Mouse (Mus musculus): ENCODE results near the gene Dennd1b. TPM values are rescaled to one million over a fixed set of nuclear protein-coding genes. Genes with fewer than 3 reads are reported as not detected.

Dennd1b gene
- total and polyA plus RNA-seq, 3 experiments, result 6.4 to 23.7 (median 22.3) TPM

GRCm38 (mm10) chr1:139174058-139174832 lies 211.0 kb downstream of the Dennd1b start:
- Histone ChIP-seq H3K9ac (ENCODE audit: low read depth, low read length) (no peak overlapping the region), H3K27me3 (ENCODE audit: control insufficient read depth, insufficient read depth, low read length) (no peaks in the 10 kb centered on the region), H3K27ac (no peak overlapping the region), H3K79me2 (replicated peaks; ENCODE audit: control insufficient read depth, insufficient read depth, low read length) (no peaks in the 10 kb centered on the region), H3K4me3 (no peak overlapping the region), H3K36me3 (ENCODE audit: control insufficient read depth, insufficient read depth, low read length) (no peaks in the 10 kb centered on the region; the same call in 1 of the 2 replicates), H3K4me1 (ENCODE audit: control insufficient read depth, insufficient read depth, low read length) (no peaks in the 10 kb centered on the region)
- no peak for DNase-seq
- TF ChIP-seq CTCF (IDR thresholded peaks at IDR 0.05) (no peak), POLR2A (IDR thresholded peaks at IDR 0.05; ENCODE audit: insufficient read depth, low read depth, low read length) (no peak), EP300 (IDR thresholded peaks at IDR 0.05; ENCODE audit: insufficient read depth, low read depth, low read length) (no peak)
- WGBS, result 77% methylated on average over 3 of the region's 3 CpGs
- intact Hi-C loops (cut with DNase I), result no loop called here

GRCm38 (mm10) chr1:139179707-139180106 lies 216.5 kb downstream of the Dennd1b start:
- Histone ChIP-seq H3K27me3 (ENCODE audit: control insufficient read depth, insufficient read depth, low read length) (no peaks in the 10 kb centered on the region), H3K79me2 (replicated peaks; ENCODE audit: control insufficient read depth, insufficient read depth, low read length) (no peaks in the 10 kb centered on the region), H3K4me1 (ENCODE audit: control insufficient read depth, insufficient read depth, low read length) (no peaks in the 10 kb centered on the region), H3K36me3 (ENCODE audit: control insufficient read depth, insufficient read depth, low read length) (no peaks in the 10 kb centered on the region), H3K9ac (ENCODE audit: low read depth, low read length) (no peak overlapping the region), H3K27ac (no peak overlapping the region), H3K4me3 (no peak overlapping the region)
- 86% methylated on average over 1 of the region's 1 CpGs for WGBS
- no peak for DNase-seq
- intact Hi-C loops (cut with DNase I), result no loop called here
- TF ChIP-seq POLR2A (IDR thresholded peaks at IDR 0.05; ENCODE audit: insufficient read depth, low read depth, low read length), result no peak

- H3K4me3 ChIP-seq, result no peak overlapping the region
- no peaks in the 10 kb centered on the region for H3K27me3 ChIP-seq (ENCODE audit: control insufficient read depth, insufficient read depth, low read length)
- H3K4me1 ChIP-seq (ENCODE audit: control insufficient read depth, insufficient read depth, low read length), result no peaks in the 10 kb centered on the region
- intact Hi-C loops (cut with DNase I), result no loop called here
- H3K36me3 ChIP-seq (ENCODE audit: control insufficient read depth, insufficient read depth, low read length), result no peaks in the 10 kb centered on the region
- no peak overlapping the region for H3K9ac ChIP-seq (ENCODE audit: low read depth, low read length)
- DNase-seq, result no peak
- H3K79me2 ChIP-seq (replicated peaks; ENCODE audit: control insufficient read depth, insufficient read depth, low read length), result no peaks in the 10 kb centered on the region
- no peak for TF ChIP-seq CTCF (IDR thresholded peaks at IDR 0.05)
- TF ChIP-seq POLR2A (IDR thresholded peaks at IDR 0.05; ENCODE audit: insufficient read depth, low read depth, low read length), result no peak
- TF ChIP-seq EP300 (IDR thresholded peaks at IDR 0.05; ENCODE audit: insufficient read depth, low read depth, low read length), result no peak
- WGBS, result 18% methylated on average over 6 of the region's 6 CpGs
- no peak overlapping the region for H3K27ac ChIP-seq
These were observed 217.4 kb downstream of the Dennd1b start for GRCm38 (mm10) chr1:139180481-139181149.

GRCm38 (mm10) chr1:139192635-139193034 lies 229.4 kb downstream of the Dennd1b start:
- H3K4me1 ChIP-seq (ENCODE audit: control insufficient read depth, insufficient read depth, low read length), result no peaks in the 10 kb centered on the region
- no peaks in the 10 kb centered on the region for H3K36me3 ChIP-seq (ENCODE audit: control insufficient read depth, insufficient read depth, low read length)
- no peak for DNase-seq
- intact Hi-C loops (cut with DNase I), result no loop called here
- H3K9ac ChIP-seq (ENCODE audit: low read depth, low read length), result no peak overlapping the region
- no peak overlapping the region for H3K4me3 ChIP-seq
- TF ChIP-seq POLR2A (IDR thresholded peaks at IDR 0.05; ENCODE audit: insufficient read depth, low read depth, low read length) (no peak), CTCF (IDR thresholded peaks at IDR 0.05) (no peak), EP300 (IDR thresholded peaks at IDR 0.05; ENCODE audit: insufficient read depth, low read depth, low read length) (no peak)
- no peaks in the 10 kb centered on the region for H3K79me2 ChIP-seq (replicated peaks; ENCODE audit: control insufficient read depth, insufficient read depth, low read length)
- WGBS, result 84% methylated on average over 3 of the region's 3 CpGs
- no peak overlapping the region for H3K27ac ChIP-seq
- H3K27me3 ChIP-seq (ENCODE audit: control insufficient read depth, insufficient read depth, low read length), result no peaks in the 10 kb centered on the region

- Histone ChIP-seq H3K79me2 (replicated peaks; ENCODE audit: control insufficient read depth, insufficient read depth, low read length) (no peaks in the 10 kb centered on the region), H3K4me1 (ENCODE audit: control insufficient read depth, insufficient read depth, low read length) (no peaks in the 10 kb centered on the region), H3K27ac (no peak overlapping the region), H3K9ac (ENCODE audit: low read depth, low read length) (no peak overlapping the region), H3K36me3 (ENCODE audit: control insufficient read depth, insufficient read depth, low read length) (no peaks in the 10 kb centered on the region), H3K27me3 (ENCODE audit: control insufficient read depth, insufficient read depth, low read length) (no peaks in the 10 kb centered on the region), H3K4me3 (no peak overlapping the region)
- TF ChIP-seq EP300 (IDR thresholded peaks at IDR 0.05; ENCODE audit: insufficient read depth, low read depth, low read length) (no peak), CTCF (IDR thresholded peaks at IDR 0.05) (no peak), POLR2A (IDR thresholded peaks at IDR 0.05; ENCODE audit: insufficient read depth, low read depth, low read length) (no peak)
- DNase-seq, result no peak
- 57% methylated on average over 2 of the region's 2 CpGs for WGBS
- intact Hi-C loops (cut with DNase I), result no loop called here
These were observed 230.8 kb downstream of the Dennd1b start for GRCm38 (mm10) chr1:139194011-139194410.

GRCm38 (mm10) chr1:139194428-139195028 lies 231.3 kb downstream of the Dennd1b start:
- 40% methylated on average over 5 of the region's 5 CpGs for WGBS
- H3K4me1 ChIP-seq (ENCODE audit: control insufficient read depth, insufficient read depth, low read length), result no peaks in the 10 kb centered on the region
- H3K27ac ChIP-seq, result no peak overlapping the region
- no peaks in the 10 kb centered on the region for H3K79me2 ChIP-seq (replicated peaks; ENCODE audit: control insufficient read depth, insufficient read depth, low read length)
- no peak for DNase-seq
- no peak overlapping the region for H3K4me3 ChIP-seq
- no peaks in the 10 kb centered on the region for H3K36me3 ChIP-seq (ENCODE audit: control insufficient read depth, insufficient read depth, low read length)
- no peak for TF ChIP-seq CTCF (IDR thresholded peaks at IDR 0.05)
- no peak for TF ChIP-seq POLR2A (IDR thresholded peaks at IDR 0.05; ENCODE audit: insufficient read depth, low read depth, low read length)
- no peak for TF ChIP-seq EP300 (IDR thresholded peaks at IDR 0.05; ENCODE audit: insufficient read depth, low read depth, low read length)
- no peak overlapping the region for H3K9ac ChIP-seq (ENCODE audit: low read depth, low read length)
- intact Hi-C loops (cut with DNase I), result no loop called here
- no peaks in the 10 kb centered on the region for H3K27me3 ChIP-seq (ENCODE audit: control insufficient read depth, insufficient read depth, low read length)
